Mouse (Mus musculus) MEL (cell line): ENCODE measurements at regions not wholly inside any gene's neighbourhood (a gene's known extent, or its start where the extent isn't known, plus 50 kb on each side); places are given as distances from the start of the nearest gene placed in this dataset.

Source experiments
- CTCF ChIP-seq, 3 experiments: IDR thresholded peaks in 2 of 3; conservative IDR thresholded peaks in 1 of 3; 2 replicates each; pipeline ENCODE4 v1.5.1; 2011 to 2012; ENCODE audit warnings: low read length in 3 of 3, low read depth in 2 of 3, mild to moderate bottlenecking in 2 of 3, improper control_type of control experiment in 1 of 3, inconsistent platforms in 1 of 3, mixed read lengths in 1 of 3, moderate library complexity in 1 of 3; ENCODE audit not compliant: control insufficient read depth in 1 of 3, insufficient read depth in 1 of 3, poor library complexity in 1 of 3, severe bottlenecking in 1 of 3
- EP300 ChIP-seq, 2 experiments: IDR thresholded peaks; 2 replicates each; pipeline ENCODE4 v1.6.1; 2011; ENCODE audit warnings: improper control_type of control experiment in 2 of 2, low read length in 2 of 2, low read depth in 1 of 2, mild to moderate bottlenecking in 1 of 2
- ETS1 ChIP-seq: IDR thresholded peaks from 2 replicates; pipeline ENCODE4 v1.6.1; 2012; ENCODE audit warnings: low read depth, mild to moderate bottlenecking, inconsistent platforms, low read length, improper control_type of control experiment, moderate library complexity
- GABPA ChIP-seq: IDR thresholded peaks from 2 replicates; pipeline ENCODE4 v1.6.1; 2012; ENCODE audit warnings: low read depth, mild to moderate bottlenecking, inconsistent platforms, low read length, improper control_type of control experiment, moderate library complexity
- MAX ChIP-seq: IDR thresholded peaks from 2 replicates; pipeline ENCODE4 v1.6.1; 2011; ENCODE audit warnings: low read length, improper control_type of control experiment
- MXI1 ChIP-seq: IDR thresholded peaks from 2 replicates; pipeline ENCODE4 v1.6.1; 2011; ENCODE audit warnings: mild to moderate bottlenecking, low read depth, low read length, improper control_type of control experiment
- MYC ChIP-seq: IDR thresholded peaks from 2 replicates; pipeline ENCODE4 v1.6.1; 2011; ENCODE audit warnings: low read depth, mild to moderate bottlenecking, low read length, improper control_type of control experiment, moderate library complexity
- UBTF ChIP-seq: IDR thresholded peaks from 2 replicates; pipeline ENCODE4 v1.6.1; 2012; ENCODE audit warnings: low read depth, mild to moderate bottlenecking, inconsistent platforms, low read length, improper control_type of control experiment, moderate library complexity, borderline replicate concordance; ENCODE audit not compliant: insufficient read depth
- ZC3H11A ChIP-seq: IDR thresholded peaks from 2 replicates; pipeline ENCODE4 v1.6.1; 2012; ENCODE audit warnings: low read depth, mild to moderate bottlenecking, inconsistent platforms, low read length, improper control_type of control experiment

DNA sequence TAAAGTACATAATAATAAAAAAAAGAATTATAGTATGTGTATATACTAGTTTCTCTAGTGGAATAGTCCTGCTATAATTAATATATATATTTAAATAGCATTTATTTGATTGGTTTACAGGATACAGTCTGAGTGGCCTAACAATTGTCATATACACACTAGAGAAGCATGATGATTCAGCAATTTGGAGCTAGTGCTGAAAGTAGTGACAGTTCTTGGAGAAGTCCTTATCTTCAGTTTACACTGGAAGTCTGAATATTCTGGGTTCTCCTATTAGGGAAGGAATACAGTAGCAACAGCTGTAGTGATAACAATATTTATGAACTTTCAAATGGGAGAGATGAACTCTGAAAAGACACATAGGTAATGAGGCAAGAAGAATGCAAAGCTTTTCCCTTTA lies 957.4 kb downstream of the Pcdh19 start (continued):
- TF ChIP-seq UBTF (no peak), MXI1 (no peak), CTCF (IDR thresholded peaks at IDR 0.05 in 2 of 3, conservative IDR thresholded peaks at IDR 0.05 in 1 of 3; ENCODE audit: control insufficient read depth in 1 of 3, insufficient read depth in 1 of 3, low read depth in 2 of 3, low read length in 3 of 3, poor library complexity in 1 of 3, severe bottlenecking in 1 of 3) (no peak), EP300 (IDR thresholded peaks at IDR 0.05; ENCODE audit: low read depth in 1 of 2, low read length in 2 of 2) (peak; percentile 30 to 64; a peak in 2 of 4 replicates), MAX (no peak), MYC (no peak), ZC3H11A (no peak), GABPA (peak; percentile 47; the same call in 1 of the 2 replicates), ETS1 (peak; percentile 73)
